Mouse (Mus musculus) lung, embryonic 14.5 days (tissue): ENCODE measurements around the gene Emilin1. TPM values are rescaled to one million over a fixed set of nuclear protein-coding genes. Genes with fewer than 3 reads are reported as not detected.

ENCODE experiments used
- ATAC-seq: fragments of 200-750 bp; cut with Nextera tagmentation; 2 replicates; pipeline ENCODE4 v1.8.0; 2017; ENCODE audit warnings: mild to moderate bottlenecking, moderate TSS enrichment, moderate library complexity; ENCODE audit not compliant: insufficient read depth
- DNase-seq: peaks from one replicate; pipeline ENCODE4 v3.0.0-alpha.2; 2015
- H3K27ac ChIP-seq: fragments of 300-500 bp; sonication (generic); 2 replicates; pipeline ENCODE4 v1.5.1; 2014; ENCODE audit warnings: low read depth, mild to moderate bottlenecking, moderate library complexity
- H3K27me3 ChIP-seq: fragments of 300-500 bp; sonication (generic); 2 replicates; pipeline ENCODE4 v1.6.1; 2014; ENCODE audit warnings: low read length, control low read depth; ENCODE audit not compliant: insufficient read depth
- H3K36me3 ChIP-seq: fragments of 300-500 bp; sonication (generic); 2 replicates; pipeline ENCODE4 v1.6.1; 2014; ENCODE audit warnings: control low read depth; ENCODE audit not compliant: insufficient read depth
- H3K4me1 ChIP-seq: fragments of 300-500 bp; sonication (generic); 2 replicates; pipeline ENCODE4 v1.6.1; 2014; ENCODE audit warnings: antibody characterized with exemption, control low read depth; ENCODE audit not compliant: insufficient read depth
- H3K4me2 ChIP-seq: fragments of 300-500 bp; sonication (generic); 2 replicates; pipeline ENCODE4 v1.6.1; 2014; ENCODE audit warnings: mild to moderate bottlenecking
- H3K4me3 ChIP-seq: fragments of 300-500 bp; sonication (generic); 2 replicates; pipeline ENCODE4 v1.5.1; 2014; ENCODE audit warnings: low read depth, low read length
- H3K9ac ChIP-seq: fragments of 300-500 bp; sonication (generic); 2 replicates; pipeline ENCODE4 v1.6.1; 2014
- H3K9me3 ChIP-seq: fragments of 300-500 bp; sonication (generic); 2 replicates; pipeline ENCODE4 v1.6.1; 2016; ENCODE audit warnings: low read depth, low read length, control low read depth
- CTCF ChIP-seq: IDR thresholded peaks from 2 replicates; pipeline ENCODE4 v1.5.1; 2016; ENCODE audit warnings: antibody characterized with exemption, low read depth
- WGBS: fragments of 180-500 bp; shearing (Covaris S2); extraction: QIAGEN DNeasy Blood & Tissue Kit; methylation state at CpG from one replicate; pipeline ENCODE4 v1.1.7; 2014; 5-methylcytosine and 5-hydroxymethylcytosine counted together
- polyA plus RNA-seq: library from polyadenylated mRNA; unstranded; fragments of >200 nt; fragmentation: Nextera tagmentation; extraction: Ambion mirVana; gene quantifications from 2 replicates; pipeline ENCODE4 v1.2.1, GENCODE M21; 2014

The Emilin1 gene
- polyA plus RNA-seq, 1 experiment from 2014 or later: 185 TPM

DNA sequence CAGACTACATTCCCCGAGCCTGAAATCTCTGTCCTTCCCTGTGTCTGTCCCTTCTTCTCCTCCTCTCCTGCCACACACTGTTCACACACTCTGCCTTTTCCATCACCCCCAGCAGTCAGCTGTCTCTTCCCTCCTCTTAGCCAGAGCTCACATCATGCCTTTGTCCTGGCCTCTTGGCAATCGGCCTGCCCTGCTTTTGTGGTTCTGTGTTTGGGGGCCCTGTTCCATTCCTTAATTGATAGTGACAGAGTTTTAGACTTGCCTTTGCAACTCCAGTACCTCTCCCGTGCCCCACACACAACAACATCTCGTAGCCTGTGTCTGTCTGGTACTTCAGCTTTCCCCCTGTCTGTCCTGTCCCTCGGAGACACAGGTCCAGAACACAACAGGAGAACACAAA is 1.0 kb upstream of the Emilin1 start:
- H3K4me1 ChIP-seq: peaks cover 26% of the 10 kb centered on the region
- no peaks in the 10 kb centered on the region for H3K27me3 ChIP-seq
- no peak for ATAC-seq
- H3K9ac ChIP-seq: peak overlapping the region; percentile 36; the same call in 1 of the 2 replicates
- H3K36me3 ChIP-seq: peaks cover 8% of the 10 kb centered on the region
- peak; percentile 73 for DNase-seq
- 40% methylated on average over 5 of the region's 5 CpGs for WGBS
- no peaks in the 10 kb centered on the region for H3K9me3 ChIP-seq
- TF ChIP-seq CTCF: no peak
- H3K4me3 ChIP-seq: no peak overlapping the region
- H3K4me2 ChIP-seq: peak overlapping the region; percentile 93
- H3K27ac ChIP-seq: peak overlapping the region; percentile 98

- TF ChIP-seq CTCF: no peak
- DNase-seq: peak; percentile 21
- peak overlapping the region; percentile 79 for H3K9ac ChIP-seq
- peaks cover 18% of the 10 kb centered on the region for H3K4me1 ChIP-seq
- 24% methylated on average over 7 of the region's 7 CpGs for WGBS
- ATAC-seq: no peak
- H3K36me3 ChIP-seq: peaks cover 28% of the 10 kb centered on the region
- peak overlapping the region; percentile 93 for H3K4me2 ChIP-seq
- H3K9me3 ChIP-seq: no peaks in the 10 kb centered on the region
- peak overlapping the region; percentile 63 for H3K4me3 ChIP-seq
- H3K27me3 ChIP-seq: no peaks in the 10 kb centered on the region
- H3K27ac ChIP-seq: peak overlapping the region; percentile 98
Measured at GRCm38 (mm10) chr5:30914101-30914635, 966 bp downstream of the Emilin1 start.

DNA sequence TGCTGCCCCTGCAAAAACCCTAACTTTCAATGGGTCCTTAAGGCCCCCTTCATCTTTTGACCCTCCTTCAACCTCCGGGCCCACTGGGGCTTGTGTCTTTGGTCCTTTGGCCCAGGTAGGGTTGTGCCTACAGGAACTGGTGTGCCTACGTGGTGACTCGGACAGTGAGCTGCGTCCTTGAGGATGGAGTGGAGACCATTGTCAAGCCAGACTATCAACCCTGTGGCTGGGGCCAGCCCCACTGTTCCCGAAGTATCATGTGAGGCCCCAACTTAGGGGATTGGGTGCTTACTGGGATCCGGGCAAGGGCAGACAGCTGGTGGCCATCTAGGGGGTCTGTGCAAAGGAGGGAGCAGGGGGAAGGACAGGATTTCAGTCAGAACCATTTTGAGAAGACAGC is 1.6 kb downstream of the Emilin1 start:
- ATAC-seq (no peak), DNase-seq (no peak)
- Histone ChIP-seq H3K4me2 (peak overlapping the region; percentile 93), H3K9ac (peak overlapping the region; percentile 79), H3K9me3 (no peaks in the 10 kb centered on the region), H3K36me3 (peaks cover 33% of the 10 kb centered on the region), H3K4me1 (peaks cover 13% of the 10 kb centered on the region), H3K4me3 (peak overlapping the region; percentile 63), H3K27ac (peak overlapping the region; percentile 98), H3K27me3 (no peaks in the 10 kb centered on the region)
- TF ChIP-seq CTCF: no peak
- 40% methylated on average over 6 of the region's 6 CpGs for WGBS

- Histone ChIP-seq H3K4me1 (peaks cover 13% of the 10 kb centered on the region), H3K27ac (peak overlapping the region; percentile 98), H3K4me3 (peak overlapping the region; percentile 63), H3K9me3 (no peaks in the 10 kb centered on the region), H3K9ac (peak overlapping the region; percentile 79), H3K27me3 (no peaks in the 10 kb centered on the region), H3K4me2 (peak overlapping the region; percentile 93), H3K36me3 (peaks cover 39% of the 10 kb centered on the region)
- WGBS: 28% methylated on average over 9 of the region's 9 CpGs
- no peak for TF ChIP-seq CTCF
- DNase-seq: no peak
- ATAC-seq: peak; percentile 2; the same call in 1 of the 2 replicates
Measured at GRCm38 (mm10) chr5:30915456-30915855, 2.3 kb downstream of the Emilin1 start.

DNA sequence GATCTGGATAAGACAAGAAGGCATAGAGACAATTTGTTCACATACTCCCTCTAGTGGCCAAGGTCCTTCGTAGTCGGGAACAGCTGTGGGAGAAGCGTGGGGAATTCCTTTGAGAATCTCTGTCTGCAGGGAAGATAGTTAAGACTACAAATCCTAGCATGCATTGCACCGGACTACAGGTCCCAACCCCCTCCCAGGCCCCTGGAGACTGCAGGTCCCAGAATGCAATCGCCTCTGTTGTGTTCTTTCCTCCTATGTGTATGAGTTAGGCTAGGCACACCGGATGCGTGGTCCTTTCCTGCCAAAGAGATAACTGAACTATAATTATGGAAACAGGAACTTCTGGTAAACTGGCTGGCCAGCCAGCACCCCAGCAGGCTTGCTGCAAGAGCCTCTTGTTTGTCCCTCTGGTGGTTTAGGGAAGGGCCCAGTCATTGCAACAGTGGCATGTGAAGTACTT is 2.8 kb downstream of the Emilin1 start:
- WGBS: 4% methylated on average over 7 of the region's 7 CpGs
- 0 out of 2 replicates have a peak overlapping the region, but pooled peaks have one; percentile 6 for H3K9ac ChIP-seq
- H3K4me1 ChIP-seq: peaks cover 13% of the 10 kb centered on the region

GRCm38 (mm10) chr5:30916841-30917240 is 3.6 kb downstream of the Emilin1 start:
- ATAC-seq (no peak), DNase-seq (no peak)
- H3K9me3 ChIP-seq: no peaks in the 10 kb centered on the region
- H3K27me3 ChIP-seq: no peaks in the 10 kb centered on the region
- WGBS: 92% methylated on average over 9 of the region's 9 CpGs
- H3K4me1 ChIP-seq: peaks cover 16% of the 10 kb centered on the region
- peak overlapping the region; percentile 93; the same call in 1 of the 2 replicates for H3K4me2 ChIP-seq
- TF ChIP-seq CTCF: no peak
- peak overlapping the region; percentile 20; the same call in 1 of the 2 replicates for H3K27ac ChIP-seq
- H3K36me3 ChIP-seq: peaks cover 45% of the 10 kb centered on the region
- H3K9ac ChIP-seq: no peak overlapping the region
- no peak overlapping the region for H3K4me3 ChIP-seq

More for the DNA sequence above, 2.8 kb downstream of the Emilin1 start:
- H3K4me2 ChIP-seq: peak overlapping the region; percentile 93
- H3K27me3 ChIP-seq: no peaks in the 10 kb centered on the region
- H3K27ac ChIP-seq: peak overlapping the region; percentile 67; the same call in 1 of the 2 replicates
- H3K36me3 ChIP-seq: peaks cover 45% of the 10 kb centered on the region
- H3K4me3 ChIP-seq: peak overlapping the region; percentile 63
- DNase-seq (peak; percentile 98), ATAC-seq (peak; percentile 53)
- TF ChIP-seq CTCF: peak; percentile 82
- no peaks in the 10 kb centered on the region for H3K9me3 ChIP-seq

- ATAC-seq (no peak), DNase-seq (no peak)
- Histone ChIP-seq H3K4me3 (no peak overlapping the region), H3K4me1 (peaks cover 15% of the 10 kb centered on the region), H3K9me3 (no peaks in the 10 kb centered on the region), H3K36me3 (peaks cover 45% of the 10 kb centered on the region), H3K4me2 (no peak overlapping the region), H3K27ac (no peak overlapping the region), H3K9ac (0 out of 2 replicates have a peak overlapping the region, but pooled peaks have one; percentile 2), H3K27me3 (no peaks in the 10 kb centered on the region)
- TF ChIP-seq CTCF: no peak
- whole genome bisulfite sequencing: 84% methylated on average over 11 of the region's 11 CpGs
Measured at GRCm38 (mm10) chr5:30917348-30917747, 4.1 kb downstream of the Emilin1 start.
